Mouse (Mus musculus) kidney, postnatal 0 days (tissue): ENCODE measurements around the gene Itpk1. TPM values are rescaled to one million over a fixed set of nuclear protein-coding genes. Genes with fewer than 3 reads are reported as not detected.

Experiments
- ATAC-seq: fragments of 200-750 bp; cut with Nextera tagmentation; replicated peaks from 2 replicates; pipeline ENCODE4 v1.8.0; 2017; ENCODE audit warnings: low read depth, moderate number of reproducible peaks, moderate TSS enrichment, moderate library complexity; ENCODE audit not compliant: low FRiP score
- DNase-seq: peaks from one replicate; pipeline ENCODE4 v3.0.0-alpha.2; 2016; ENCODE audit warnings: low spot score
- H3K27ac ChIP-seq: fragments of 300-500 bp; sonication (generic); 2 replicates; pipeline ENCODE4 v1.5.1; 2014; ENCODE audit warnings: mild to moderate bottlenecking
- H3K27me3 ChIP-seq: fragments of 300-500 bp; sonication (generic); 2 replicates; pipeline ENCODE4 v1.6.1; 2014; ENCODE audit warnings: low read length, mixed read lengths; ENCODE audit not compliant: insufficient read depth
- H3K36me3 ChIP-seq: fragments of 300-500 bp; sonication (generic); 2 replicates; pipeline ENCODE4 v1.6.1; 2014; ENCODE audit warnings: low read length, mixed read lengths; ENCODE audit not compliant: insufficient read depth
- H3K4me1 ChIP-seq: fragments of 300-500 bp; sonication (generic); replicated peaks from 2 replicates; pipeline ENCODE4 v1.6.1; 2014; ENCODE audit warnings: antibody characterized with exemption, low read length, mixed read lengths; ENCODE audit not compliant: insufficient read depth
- H3K4me2 ChIP-seq: fragments of 300-500 bp; sonication (generic); 2 replicates; pipeline ENCODE4 v1.6.1; 2014; ENCODE audit warnings: mild to moderate bottlenecking, low read length, moderate library complexity, mixed read lengths
- H3K4me3 ChIP-seq: fragments of 300-500 bp; sonication (generic); replicated peaks from 2 replicates; pipeline ENCODE4 v1.5.1; 2014; ENCODE audit warnings: low read depth, low read length
- H3K9ac ChIP-seq: fragments of 300-500 bp; sonication (generic); 2 replicates; pipeline ENCODE4 v1.6.1; 2014; ENCODE audit warnings: low read depth, low read length
- H3K9me3 ChIP-seq: fragments of 300-500 bp; sonication (generic); replicated peaks from 2 replicates; pipeline ENCODE4 v1.6.1; 2016; ENCODE audit warnings: low read length, inconsistent platforms, mixed read lengths
- CTCF ChIP-seq: IDR thresholded peaks from 2 replicates; pipeline ENCODE4 v1.5.1; 2016; ENCODE audit warnings: antibody characterized with exemption, low read depth, mild to moderate bottlenecking, moderate library complexity
- WGBS: fragments of 180-500 bp; shearing (Covaris S2); extraction: QIAGEN DNeasy Blood & Tissue Kit; methylation state at CpG from one replicate; pipeline ENCODE4 v1.1.7; 2014; 5-methylcytosine and 5-hydroxymethylcytosine counted together
- polyA plus RNA-seq: library from polyadenylated mRNA; unstranded; fragments of >200 nt; fragmentation: Nextera tagmentation; extraction: Ambion mirVana; gene quantifications from 2 replicates; pipeline ENCODE4 v1.2.1, GENCODE M21; 2015

Gene Itpk1
- polyA plus RNA-seq, 1 experiment from 2014 or later, result 16.1 TPM

DNA sequence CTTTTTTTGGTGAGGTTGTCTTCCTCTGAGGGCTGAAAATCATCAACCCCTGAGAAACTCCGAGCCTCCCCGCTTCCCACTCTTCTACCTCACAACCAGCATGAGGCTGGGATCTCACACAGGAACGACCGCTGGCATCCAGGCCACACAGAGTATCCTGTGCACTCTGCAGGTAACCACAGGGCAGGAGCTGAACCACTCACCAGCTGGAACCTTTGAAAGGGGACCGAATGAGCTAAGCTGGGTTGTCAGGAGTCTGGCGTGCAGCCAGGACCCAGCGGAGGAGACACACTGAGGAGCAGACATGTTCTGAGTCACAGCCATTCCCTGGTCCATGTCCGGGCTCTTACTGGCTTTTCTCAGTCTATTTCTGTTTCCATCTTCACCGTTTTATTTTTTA lies 111.0 kb downstream of the Itpk1 start:
- no peaks in the 10 kb centered on the region for H3K36me3 ChIP-seq
- no peak overlapping the region for H3K4me3 ChIP-seq
- no peak overlapping the region for H3K4me2 ChIP-seq
- H3K4me1 ChIP-seq, result peaks cover 26% of the 10 kb centered on the region
- H3K27me3 ChIP-seq, result no peaks in the 10 kb centered on the region
- 0 out of 2 replicates have a peak overlapping the region, but pooled peaks have one; percentile 27 for H3K27ac ChIP-seq
- TF ChIP-seq CTCF, result no peak
- H3K9me3 ChIP-seq, result no peaks in the 10 kb centered on the region
- H3K9ac ChIP-seq, result no peak overlapping the region
- ATAC-seq, result no peak
- no peak for DNase-seq
- 41% methylated on average over 9 of the region's 9 CpGs for whole genome bisulfite sequencing

DNA sequence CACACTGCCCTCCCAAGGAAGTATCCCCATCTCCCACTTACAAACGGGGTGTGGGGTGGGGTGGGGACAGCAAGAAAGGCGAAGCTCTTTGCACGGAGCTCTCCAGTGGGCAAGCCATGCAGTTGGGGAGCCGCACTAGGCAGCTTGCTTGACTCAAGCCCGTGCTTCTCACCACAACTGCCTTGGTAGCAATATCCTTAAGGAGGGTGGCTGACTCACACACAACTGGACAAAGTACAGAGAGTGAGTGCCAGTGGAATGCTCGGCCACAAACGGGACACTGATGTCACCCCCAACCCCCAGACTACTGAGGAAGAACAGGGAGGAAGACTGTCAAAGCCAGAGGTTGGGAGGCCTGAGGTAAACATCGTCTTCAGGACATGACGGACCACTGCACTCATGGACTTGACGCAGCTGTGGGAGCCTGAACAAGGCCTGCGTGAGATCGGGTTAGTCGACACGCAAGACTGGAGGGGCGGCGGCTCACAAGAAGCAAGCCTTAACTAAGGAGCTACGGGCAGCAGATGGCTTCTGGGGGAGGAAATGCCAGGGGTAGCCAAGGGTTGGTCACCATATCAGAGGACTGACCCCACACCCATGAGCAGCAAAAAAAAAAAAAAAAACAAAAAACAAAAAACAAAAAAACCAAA lies 113.9 kb downstream of the Itpk1 start:
- peaks cover 12% of the 10 kb centered on the region; the same call in 1 of the 2 replicates for H3K4me1 ChIP-seq
- peak overlapping the region; percentile 56 for H3K27ac ChIP-seq
- H3K9me3 ChIP-seq, result no peaks in the 10 kb centered on the region
- H3K27me3 ChIP-seq, result no peaks in the 10 kb centered on the region
- ATAC-seq (no peak; the same call in 1 of the 2 replicates), DNase-seq (peak; percentile 30)
- 59% methylated on average over 17 of the region's 17 CpGs for WGBS
- H3K4me2 ChIP-seq, result no peak overlapping the region
- no peak overlapping the region for H3K9ac ChIP-seq
- no peak overlapping the region for H3K4me3 ChIP-seq
- no peak for TF ChIP-seq CTCF
- H3K36me3 ChIP-seq, result no peaks in the 10 kb centered on the region

GRCm38 (mm10) chr12:102587106-102587505 lies 117.6 kb downstream of the Itpk1 start:
- H3K27ac ChIP-seq, result no peak overlapping the region
- no peak for ATAC-seq
- DNase-seq, result no peak
- peaks cover 4% of the 10 kb centered on the region; the same call in 1 of the 2 replicates for H3K36me3 ChIP-seq
- H3K4me2 ChIP-seq, result no peak overlapping the region
- no peak overlapping the region for H3K4me3 ChIP-seq
- no peak overlapping the region for H3K9ac ChIP-seq
- TF ChIP-seq CTCF, result no peak
- H3K27me3 ChIP-seq, result no peaks in the 10 kb centered on the region
- WGBS, result 84% methylated on average over 8 of the region's 8 CpGs
- H3K4me1 ChIP-seq, result 0 out of 2 replicates have a peak, but pooled peaks cover 3% of the 10 kb centered on the region
- no peaks in the 10 kb centered on the region for H3K9me3 ChIP-seq

DNA sequence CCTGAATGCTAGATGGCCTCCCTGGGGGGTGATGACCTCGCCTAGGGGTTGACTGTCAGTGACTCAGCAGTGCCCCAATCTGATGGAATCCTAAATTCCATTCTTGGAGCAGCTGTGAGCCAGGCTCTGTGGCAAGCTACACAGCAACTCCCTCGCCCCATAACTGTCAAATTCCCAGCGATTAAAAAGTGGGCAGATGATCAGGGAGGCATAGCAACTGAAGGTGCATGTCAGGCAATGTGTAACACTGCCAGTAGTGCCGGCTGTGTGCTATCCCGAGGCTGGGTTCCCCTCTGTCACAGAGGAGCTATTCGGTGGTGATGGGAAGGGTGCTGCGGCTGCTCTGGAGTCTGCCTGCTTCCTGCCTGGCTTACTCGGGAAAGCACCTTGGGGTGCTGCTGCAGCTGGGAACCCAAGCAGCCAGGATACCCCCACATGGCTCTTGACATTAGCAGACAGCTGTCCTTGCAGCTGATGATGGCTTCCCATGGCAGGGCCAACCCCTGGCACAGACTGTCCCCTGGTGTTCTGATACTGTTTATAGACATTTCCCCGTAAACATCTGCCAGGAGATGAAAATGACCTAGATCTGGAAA lies 118.3 kb downstream of the Itpk1 start:
- no peak for TF ChIP-seq CTCF
- Histone ChIP-seq H3K9me3 (no peaks in the 10 kb centered on the region), H3K36me3 (peaks cover 4% of the 10 kb centered on the region; the same call in 1 of the 2 replicates), H3K4me2 (no peak overlapping the region), H3K4me3 (no peak overlapping the region), H3K9ac (no peak overlapping the region), H3K27me3 (no peaks in the 10 kb centered on the region), H3K27ac (no peak overlapping the region), H3K4me1 (0 out of 2 replicates have a peak, but pooled peaks cover 3% of the 10 kb centered on the region)
- WGBS, result 72% methylated on average over 9 of the region's 9 CpGs
- ATAC-seq (no peak), DNase-seq (no peak)

GRCm38 (mm10) chr12:102585390-102585789 lies 119.3 kb downstream of the Itpk1 start:
- Histone ChIP-seq H3K36me3 (peaks cover 4% of the 10 kb centered on the region; the same call in 1 of the 2 replicates), H3K9me3 (no peaks in the 10 kb centered on the region), H3K27ac (no peak overlapping the region), H3K9ac (no peak overlapping the region), H3K27me3 (no peaks in the 10 kb centered on the region), H3K4me1 (no peaks in the 10 kb centered on the region), H3K4me3 (no peak overlapping the region), H3K4me2 (no peak overlapping the region)
- no peak for ATAC-seq
- TF ChIP-seq CTCF, result no peak
- 84% methylated on average over 3 of the region's 3 CpGs for WGBS
- DNase-seq, result no peak

DNA sequence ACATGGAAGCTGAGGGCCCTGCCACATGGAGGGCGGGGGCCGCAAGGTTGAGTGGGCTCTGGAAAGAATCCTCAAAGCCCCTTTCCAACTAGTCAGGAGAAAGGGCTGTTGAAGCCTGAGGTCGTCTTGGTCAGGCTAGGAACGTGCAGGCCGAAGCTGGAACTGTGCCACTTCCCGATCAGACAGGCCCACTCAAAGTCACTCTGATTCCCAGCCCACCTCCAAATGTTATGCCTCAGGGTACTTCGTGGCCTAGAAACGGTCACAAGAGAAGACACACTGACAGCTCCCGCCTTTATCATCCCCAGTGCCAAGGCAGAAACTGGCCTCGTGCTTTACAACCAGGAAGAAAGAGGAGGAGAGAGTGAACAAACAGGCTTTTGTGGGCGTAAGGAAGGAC lies 122.3 kb downstream of the Itpk1 start:
- no peak overlapping the region for H3K27ac ChIP-seq
- DNase-seq (no peak), ATAC-seq (no peak)
- peaks cover 4% of the 10 kb centered on the region; the same call in 1 of the 2 replicates for H3K36me3 ChIP-seq
- no peaks in the 10 kb centered on the region for H3K9me3 ChIP-seq
- no peak overlapping the region for H3K4me2 ChIP-seq
- TF ChIP-seq CTCF, result no peak
- no peaks in the 10 kb centered on the region for H3K4me1 ChIP-seq
- no peaks in the 10 kb centered on the region for H3K27me3 ChIP-seq
- 74% methylated on average over 11 of the region's 11 CpGs for WGBS
- H3K9ac ChIP-seq, result no peak overlapping the region
- H3K4me3 ChIP-seq, result no peak overlapping the region
